Mouse (Mus musculus): ENCODE measurements around the gene Sh3pxd2a.

Sh3pxd2a gene

DNA sequence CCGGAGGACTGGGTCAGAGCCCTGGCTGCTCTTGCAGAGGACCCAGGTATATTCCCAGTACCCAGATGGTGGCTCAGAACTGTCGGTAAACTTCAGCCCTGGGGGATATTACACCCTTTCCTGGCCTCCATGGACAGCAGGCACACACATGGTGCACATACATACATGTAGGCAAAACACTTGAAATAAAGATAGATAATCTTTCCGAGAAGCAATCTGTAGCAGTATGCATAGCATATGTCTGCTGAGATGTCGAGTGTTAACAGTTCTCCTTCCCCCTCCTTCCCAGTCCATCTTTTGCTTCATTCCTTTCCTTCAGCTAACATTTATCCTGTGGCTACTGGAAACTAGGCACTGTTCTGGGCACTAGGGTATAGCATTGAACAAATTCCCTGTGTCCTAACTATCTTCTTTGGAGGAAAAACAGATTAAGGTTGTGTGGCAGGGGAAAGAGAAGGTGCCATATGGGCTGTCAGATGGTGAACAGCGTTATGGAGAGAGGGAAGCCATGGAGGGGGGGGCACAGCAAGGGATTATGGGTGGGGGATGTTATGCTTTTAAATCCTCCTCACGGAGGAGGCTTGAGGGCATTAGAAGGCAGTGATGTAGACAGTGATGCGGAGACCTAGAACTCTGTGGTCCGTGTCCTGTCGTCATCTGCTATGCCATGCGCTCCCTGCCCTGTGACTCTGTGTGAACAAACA, 252.4 kb downstream of the Sh3pxd2a start:
- POLR2A ChIA-PET, result no interaction called here
- CTCF ChIA-PET, result interaction anchor here in 1 of 4 experiments (1.9 to 2.3 kb wide), 2 partner anchors 11 to 126 kb away, joined by 5 to 14 read pairs; no protein-coding TSS in a partner anchor

DNA sequence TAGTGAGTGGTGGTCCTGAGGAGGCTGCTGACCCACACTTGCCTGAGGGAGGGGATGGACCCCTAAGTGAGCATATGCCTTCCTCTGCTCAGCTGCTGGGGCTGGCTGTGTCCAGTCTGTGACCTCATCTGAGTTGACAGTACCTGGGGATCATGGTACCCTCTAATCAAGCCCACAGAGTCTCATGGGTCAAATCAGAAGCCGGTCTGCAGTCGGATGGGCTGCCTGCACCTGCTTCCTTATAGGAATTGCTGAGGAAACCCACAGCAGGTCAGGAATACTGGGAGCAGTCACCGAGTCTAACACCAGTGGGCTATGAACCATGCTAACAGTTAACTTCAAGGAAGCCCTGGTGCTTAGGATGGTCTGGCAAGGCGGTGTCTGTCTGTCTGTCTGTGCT, 253.8 kb downstream of the Sh3pxd2a start:
- ChIA-PET CTCF (no interaction called here), POLR2A (no interaction called here)
